Mouse (Mus musculus): ENCODE measurements around the gene Rgs3.

DNA sequence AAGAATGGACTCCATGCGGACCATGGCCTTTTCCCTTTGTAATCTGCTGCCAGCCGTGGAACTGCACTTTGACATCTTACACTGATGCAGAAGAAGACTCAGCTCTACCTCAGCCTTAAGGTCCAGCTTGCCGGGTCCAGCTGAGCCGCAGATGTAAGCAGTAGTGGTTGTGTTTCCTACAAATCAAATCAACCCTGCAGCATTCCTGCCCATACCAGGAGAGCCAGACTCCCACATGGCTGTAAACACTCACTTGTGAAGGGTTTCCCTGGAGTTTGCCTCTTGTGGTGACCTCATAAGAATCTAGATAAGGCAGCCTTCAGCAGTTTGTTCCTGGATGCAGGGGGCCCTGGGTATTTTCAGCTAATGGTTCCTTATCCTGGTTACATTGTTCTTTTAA is 6.9 kb downstream of the Rgs3 start:
- TF ChIP-seq CTCF (IDR thresholded peaks at IDR 0.05; ENCODE audit: low read depth) = no peak
- no peak for TF ChIP-seq EP300 (IDR thresholded peaks at IDR 0.05; ENCODE audit: low read depth)
